Mouse (Mus musculus) cortical plate, adult 2 months (tissue): ENCODE results near the gene Rhebl1.
A peak's percentile ranks its signal among the peaks of the same experiment; 100 is the strongest.

ENCODE experiments used
- CTCF ChIP-seq: fragments of 200-500 bp; IDR thresholded peaks from 2 replicates; pipeline ENCODE4 v1.5.1; 2011; ENCODE audit warnings: mild to moderate bottlenecking, control low read depth, low read length; ENCODE audit not compliant: insufficient read depth; ENCODE audit errors: extremely low read depth
- POLR2A ChIP-seq: fragments of 200-500 bp; IDR thresholded peaks from 2 replicates; pipeline ENCODE4 v1.6.1; 2011; ENCODE audit warnings: mild to moderate bottlenecking, low read length, control low read depth; ENCODE audit not compliant: insufficient read depth; ENCODE audit errors: extremely low read depth

DNA sequence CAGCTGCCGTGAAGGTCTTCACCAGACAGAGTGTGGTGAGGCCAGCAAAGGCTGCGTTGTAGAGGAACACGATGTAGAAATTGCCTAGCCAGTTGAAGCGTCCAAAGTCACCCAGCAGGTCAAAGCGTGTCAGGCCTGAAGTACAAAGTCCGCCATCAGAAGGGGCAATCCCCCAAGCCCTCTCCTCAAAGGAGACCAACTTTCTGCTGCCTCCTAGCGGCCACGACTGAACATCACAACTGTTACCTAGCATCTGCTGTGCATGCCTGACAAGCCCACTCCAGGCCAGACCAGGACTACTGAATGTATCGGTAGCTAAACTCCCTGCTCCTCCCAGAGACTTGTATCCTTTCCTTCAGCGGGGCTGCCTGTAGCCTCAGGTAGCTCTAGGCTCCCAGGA is 10.4 kb upstream of the Rhebl1 start:
- peak; percentile 63 for TF ChIP-seq CTCF
- no peak for TF ChIP-seq POLR2A
